ENCODE assay signal across 19 mouse cellular contexts in the genomic region with DNA sequence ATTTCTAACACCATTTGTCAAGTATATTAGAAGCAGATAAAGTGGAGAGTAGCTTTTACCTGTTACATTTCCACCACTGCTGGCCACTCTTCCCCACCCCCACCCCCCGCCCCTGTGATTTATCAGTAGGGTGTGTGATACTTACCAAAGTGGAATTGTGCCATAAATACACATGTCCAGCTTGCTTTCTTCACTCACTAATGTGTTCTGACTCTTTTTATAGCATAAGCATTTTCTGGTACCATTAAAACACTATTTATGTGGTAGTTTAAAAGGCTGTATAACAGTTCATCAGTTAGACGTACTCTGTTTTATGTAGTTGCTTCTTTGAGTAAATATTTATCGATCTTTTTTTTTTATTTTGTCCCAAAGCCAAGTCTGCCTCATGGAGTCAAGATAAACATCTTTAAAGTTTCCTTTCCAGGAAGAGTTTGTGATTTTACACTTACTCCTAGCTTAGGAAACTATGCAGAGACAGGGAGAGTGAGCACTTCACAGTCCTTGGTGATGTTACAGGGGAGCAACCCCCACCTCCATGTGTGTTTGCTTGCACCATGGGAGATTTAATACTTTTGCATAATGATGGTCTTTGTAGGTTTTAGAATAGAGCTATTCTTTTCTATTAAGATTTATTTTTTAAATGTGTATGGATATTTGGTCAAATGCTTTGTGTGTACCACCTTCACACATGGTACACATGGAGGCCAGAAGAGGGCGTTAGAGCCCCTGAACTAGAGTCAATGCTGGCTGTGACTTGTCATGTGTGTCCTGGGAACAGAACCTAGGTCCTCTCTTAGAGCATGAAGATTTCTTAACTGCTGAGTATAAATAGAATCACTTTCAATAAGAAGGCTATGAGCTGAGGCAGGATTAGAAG. TPM values are rescaled to one million over a fixed set of nuclear protein-coding genes. Genes with fewer than 3 reads are reported as not detected.
DNase-seq lines count a peak whose midpoint lies in the region; ATAC-seq and TF ChIP-seq lines count a peak whose summit lies in the region.
"Had no signal": no experiment of that assay in that cellular context is flagged by ENCODE, and none has a peak within 500 bp of the region (broad histone marks: within the 10 kb centered on the region; RNA-seq: fewer than 3 reads in every experiment).

No protein-coding gene starts in this region.

- TF ChIP-seq EP300 in lung, postnatal 0 days (IDR thresholded peaks at IDR 0.05) = peak; percentile 93
- no peak for TF ChIP-seq EP300 in stomach, postnatal 0 days (optimal IDR thresholded peaks at IDR 0.05)

- H3K4me1 ChIP-seq in heart, embryonic 12.5 days (replicated peaks) = peaks cover 28% of the 10 kb centered on the region
- H3K4me1 ChIP-seq in kidney, embryonic 15.5 days = peaks cover 27% of the 10 kb centered on the region
- H3K4me1 ChIP-seq in lung, postnatal 0 days (ENCODE audit: insufficient read depth, low read depth, low read length) = peaks cover 13% of the 10 kb centered on the region
- H3K4me1 ChIP-seq in stomach, postnatal 0 days (replicated peaks; ENCODE audit: control insufficient read depth, insufficient read depth) = no peaks in the 10 kb centered on the region

- TF ChIP-seq CTCF in lung, postnatal 0 days (IDR thresholded peaks at IDR 0.05) = peak; percentile 48
- TF ChIP-seq CTCF in stomach, postnatal 0 days (IDR thresholded peaks at IDR 0.05; ENCODE audit: low read depth) = peak; percentile 53

- H3K27me3 ChIP-seq in heart, embryonic 12.5 days (replicated peaks) = no peaks in the 10 kb centered on the region
- no peaks in the 10 kb centered on the region for H3K27me3 ChIP-seq in kidney, embryonic 15.5 days
- H3K27me3 ChIP-seq in lung, postnatal 0 days (replicated peaks; ENCODE audit: insufficient read depth, low read length) = no peaks in the 10 kb centered on the region
- H3K27me3 ChIP-seq in stomach, postnatal 0 days (ENCODE audit: control insufficient read depth, insufficient read depth, low read length) = no peaks in the 10 kb centered on the region
- H3K27me3 ChIP-seq: forebrain, embryonic 13.5 days; liver, embryonic 13.5 days; midbrain, embryonic 15.5 days had no signal

- H3K36me3 ChIP-seq in heart, embryonic 12.5 days = peaks cover 25% of the 10 kb centered on the region
- peaks cover 37% of the 10 kb centered on the region for H3K36me3 ChIP-seq in kidney, embryonic 15.5 days
- peaks cover 14% of the 10 kb centered on the region for H3K36me3 ChIP-seq in lung, postnatal 0 days (ENCODE audit: insufficient read depth, low read length)
- peaks cover 9% of the 10 kb centered on the region for H3K36me3 ChIP-seq in stomach, postnatal 0 days (ENCODE audit: control insufficient read depth, insufficient read depth, low read length)
- H3K36me3 ChIP-seq: midbrain, embryonic 15.5 days had no signal

- H3K9ac ChIP-seq in heart, embryonic 12.5 days = no peak overlapping the region
- no peak overlapping the region for H3K9ac ChIP-seq in kidney, embryonic 15.5 days
- H3K9ac ChIP-seq in lung, postnatal 0 days (replicated peaks; ENCODE audit: low read depth) = no peak overlapping the region
- no peak overlapping the region for H3K9ac ChIP-seq in stomach, postnatal 0 days (ENCODE audit: low read length)
- H3K9ac ChIP-seq: forebrain, embryonic 13.5 days; liver, embryonic 13.5 days; midbrain, embryonic 15.5 days had no signal

- H3K4me2 ChIP-seq in heart, embryonic 12.5 days = no peak overlapping the region
- peak overlapping the region; percentile 14; the same call in 1 of the 2 replicates for H3K4me2 ChIP-seq in kidney, embryonic 15.5 days
- no peak overlapping the region for H3K4me2 ChIP-seq in lung, postnatal 0 days (replicated peaks; ENCODE audit: low read depth, low read length)
- no peak overlapping the region for H3K4me2 ChIP-seq in stomach, postnatal 0 days (replicated peaks; ENCODE audit: low read depth)
- H3K4me2 ChIP-seq: forebrain, embryonic 13.5 days; liver, embryonic 13.5 days; midbrain, embryonic 15.5 days had no signal

- H3K9me3 ChIP-seq in heart, embryonic 12.5 days (replicated peaks) = no peaks in the 10 kb centered on the region
- no peaks in the 10 kb centered on the region for H3K9me3 ChIP-seq in kidney, embryonic 15.5 days (replicated peaks)
- no peaks in the 10 kb centered on the region for H3K9me3 ChIP-seq in lung, postnatal 0 days (ENCODE audit: low read length)
- H3K9me3 ChIP-seq in stomach, postnatal 0 days (ENCODE audit: control insufficient read depth, low read length) = no peaks in the 10 kb centered on the region
- H3K9me3 ChIP-seq: forebrain, embryonic 13.5 days; liver, embryonic 13.5 days; midbrain, embryonic 15.5 days had no signal

- DNase-seq in heart, adult 9 months (ENCODE audit: low spot score in 2 of 2) = no peak
- no peak for DNase-seq in kidney, postnatal 10 days
- DNase-seq in lung, postnatal 0 days (ENCODE audit: low spot score) = peak; percentile 87
- DNase-seq in lung, adult 18-20 months = no peak
- DNase-seq in stomach, postnatal 0 days (ENCODE audit: low spot score) = no peak
- no peak for DNase-seq in spleen, postnatal 14 days (ENCODE audit: low spot score in 2 of 2)
- DNase-seq: adrenal gland, postnatal 14 days; cerebellum, adult 11-12 months; cerebellum, postnatal 36 days; gastrocnemius, postnatal 36 days; left cerebral cortex, postnatal 4 days; liver, embryonic 13.5 days; thymus, postnatal 14 days had no signal

- WGBS in heart, embryonic 12.5 days = 69% methylated on average over 4 of the region's 4 CpGs
- 50% methylated on average over 4 of the region's 4 CpGs for WGBS in kidney, embryonic 15.5 days
- 21% methylated on average over 4 of the region's 4 CpGs for WGBS in lung, postnatal 0 days
- WGBS in stomach, postnatal 0 days = 26% methylated on average over 4 of the region's 4 CpGs

- no peak for ATAC-seq in heart, embryonic 12.5 days (ENCODE audit: insufficient number of reproducible peaks, low FRiP score)
- 0 out of 2 replicates have a peak, but pooled peaks have one; percentile 33 for ATAC-seq in kidney, embryonic 15.5 days (replicated peaks; ENCODE audit: low FRiP score)
- ATAC-seq in lung, postnatal 0 days = peak; percentile 65
- ATAC-seq in stomach, postnatal 0 days (ENCODE audit: low FRiP score, low TSS enrichment) = peak; percentile 47; the same call in 1 of the 2 replicates
- ATAC-seq: activated CD4-positive, CD25-positive, alpha-beta regulatory T cell, adult 4 months; forebrain, embryonic 13.5 days; midbrain, embryonic 15.5 days had no signal

- peak overlapping the region; percentile 39; the same call in 1 of the 2 replicates for H3K27ac ChIP-seq in heart, embryonic 12.5 days (ENCODE audit: poor library complexity, severe bottlenecking)
- 0 out of 2 replicates have a peak overlapping the region, but pooled peaks have one; percentile 37 for H3K27ac ChIP-seq in kidney, embryonic 15.5 days
- peak overlapping the region; percentile 29 for H3K27ac ChIP-seq in lung, postnatal 0 days (ENCODE audit: low read length)
- 0 out of 2 replicates have a peak overlapping the region, but pooled peaks have one; percentile 46 for H3K27ac ChIP-seq in stomach, postnatal 0 days (replicated peaks)
- H3K27ac ChIP-seq: forebrain, embryonic 13.5 days; layer of hippocampus, adult 2 months; liver, embryonic 13.5 days; midbrain, embryonic 15.5 days had no signal

- no peak overlapping the region for H3K4me3 ChIP-seq in heart, embryonic 12.5 days
- no peak overlapping the region for H3K4me3 ChIP-seq in kidney, embryonic 15.5 days (replicated peaks)
- H3K4me3 ChIP-seq in lung, postnatal 0 days (ENCODE audit: low read depth, low read length) = no peak overlapping the region
- H3K4me3 ChIP-seq in stomach, postnatal 0 days (ENCODE audit: low read depth, low read length) = no peak overlapping the region
- H3K4me3 ChIP-seq: forebrain, embryonic 13.5 days; layer of hippocampus, adult 2 months; liver, embryonic 13.5 days; midbrain, embryonic 15.5 days had no signal

RNA-seq across cellular contexts. Expression of a gene that starts 23.1 kb away (rescaled TPM):
- 48.2 and 54.3 TPM in 2 replicates for polyA plus RNA-seq in heart, embryonic 12.5 days (2016; fragmentation: Nextera tagmentation; extraction: Ambion mirVana)
- 56.1 and 64.2 TPM in 2 replicates for polyA plus RNA-seq in kidney, embryonic 15.5 days (2015; fragmentation: Nextera tagmentation; extraction: Ambion mirVana)
- polyA plus RNA-seq in lung, postnatal 0 days (2015; fragmentation: Nextera tagmentation; extraction: Ambion mirVana) = 38.6 and 41.2 TPM in 2 replicates
- polyA plus RNA-seq in stomach, postnatal 0 days (2015; fragmentation: Nextera tagmentation; extraction: Ambion mirVana) = 33.6 TPM in 2 replicates

RNA-seq across cellular contexts. Expression of a gene that starts 28.0 kb away (rescaled TPM):
- 37.8 and 40.8 TPM in 2 replicates for polyA plus RNA-seq in heart, embryonic 12.5 days (2016; fragmentation: Nextera tagmentation; extraction: Ambion mirVana)
- polyA plus RNA-seq in kidney, embryonic 15.5 days (2015; fragmentation: Nextera tagmentation; extraction: Ambion mirVana) = 49.3 and 50.5 TPM in 2 replicates
- 56.3 and 61.9 TPM in 2 replicates for polyA plus RNA-seq in lung, postnatal 0 days (2015; fragmentation: Nextera tagmentation; extraction: Ambion mirVana)
- polyA plus RNA-seq in stomach, postnatal 0 days (2015; fragmentation: Nextera tagmentation; extraction: Ambion mirVana) = 22.2 and 23.2 TPM in 2 replicates
